Mouse (Mus musculus): ENCODE data around the gene Defa17. TPM values are rescaled to one million over a fixed set of nuclear protein-coding genes. Genes with fewer than 3 reads are reported as not detected.
"Not testable (repeated sequence)": the region's sequence is repeated elsewhere in the genome, so short reads cannot be mapped to it uniquely, and the experiment has no call there.

The Defa17 gene
- not detected in 2 replicates for total RNA-seq (2017)

- not testable (repeated sequence) for ATAC-seq (replicated peaks; ENCODE audit: low read depth, poor library complexity, severe bottlenecking)
Observed at GRCm38 (mm10) chr8:21655480-21655879, at the start of gene Defa17. Gene Defa17, plus strand, starts transcription at chr8:21655780.

DNA sequence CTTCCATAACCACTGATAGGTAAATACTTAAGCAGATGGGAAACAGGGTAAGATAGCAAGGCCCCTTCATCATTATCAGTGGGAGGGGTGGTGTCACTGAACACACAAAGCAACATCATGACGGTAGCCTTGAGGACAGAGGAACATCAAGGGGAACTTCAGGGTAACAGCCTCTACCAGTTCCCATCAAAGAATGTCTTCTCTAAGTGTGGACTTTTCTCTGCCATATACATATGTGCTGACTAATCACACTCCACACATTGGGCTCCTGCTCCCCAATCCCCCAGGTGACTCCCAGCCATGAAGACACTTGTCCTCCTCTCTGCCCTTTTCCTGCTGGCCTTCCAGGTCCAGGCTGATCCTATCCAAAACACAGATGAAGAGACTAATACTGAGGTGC lies 37.7 kb upstream of the Defa17 start, which contains the start of gene Defa26:
Gene Defa26 (plus strand): TSS at position 301 of the 400 bp plus-strand sequence.
- not testable (repeated sequence) for ATAC-seq (replicated peaks; ENCODE audit: low read depth, poor library complexity, severe bottlenecking)

DNA sequence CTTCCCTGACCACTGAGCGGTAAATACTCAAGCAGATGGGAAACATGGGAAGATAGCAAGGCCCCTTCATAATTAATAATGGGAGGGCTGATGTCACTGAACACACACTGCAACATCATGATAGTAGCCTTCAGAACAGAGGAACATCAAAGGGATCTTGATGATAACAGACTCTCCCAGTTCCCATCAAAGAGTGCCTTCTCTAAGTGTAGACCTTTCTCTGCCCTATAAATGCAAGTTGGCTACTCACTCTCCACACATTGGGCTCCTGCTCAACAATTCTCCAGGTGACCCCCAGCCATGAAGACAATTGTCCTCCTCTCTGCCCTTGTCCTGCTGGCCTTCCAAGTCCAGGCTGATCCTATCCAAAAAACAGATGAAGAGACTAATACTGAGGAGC lies 9.9 kb downstream of the Defa17 start, which contains the start of gene Defa34:
Gene Defa34 (plus strand): TSS at position 301 of the 400 bp plus-strand sequence.
- ATAC-seq (replicated peaks; ENCODE audit: low read depth, poor library complexity, severe bottlenecking): not testable (repeated sequence)

DNA sequence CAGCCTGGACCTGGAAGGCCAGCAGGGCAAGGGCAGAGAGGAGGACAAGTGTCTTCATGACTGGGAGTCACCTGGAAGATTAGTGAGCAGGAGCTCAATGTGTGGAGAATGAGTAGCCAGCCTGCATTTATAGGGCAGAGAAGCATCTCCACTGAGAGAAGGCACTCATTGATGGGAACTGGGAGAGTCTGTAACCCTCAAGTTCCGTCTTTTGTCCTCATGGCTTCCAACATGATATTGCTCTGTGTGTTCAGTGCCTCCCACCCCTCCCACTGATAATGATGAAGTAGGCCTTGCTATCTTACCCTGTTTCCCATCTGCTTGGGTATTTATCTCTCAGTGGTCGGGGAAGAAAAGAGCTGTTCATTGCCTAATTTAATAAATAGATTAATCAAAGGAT lies 48.0 kb downstream of the Defa17 start, which contains the start of gene AY761184:
Gene AY761184 (minus strand): TSS at position 101 of the 400 bp plus-strand sequence.
- ATAC-seq (replicated peaks; ENCODE audit: low read depth, poor library complexity, severe bottlenecking): not testable (repeated sequence)

Other genes starting within 250 kb of the Defa17 start
- not detected in 2 replicates for gene Defa36, start 228.4 kb upstream of the Defa17 start, total RNA-seq (2017)
- gene Gm7849, start 199.2 kb upstream of the Defa17 start, total RNA-seq (2017): not detected in 2 replicates
- not detected in 2 replicates for gene Defa20, start 146.5 kb upstream of the Defa17 start, total RNA-seq (2017)
- gene Defa32, start 126.7 kb upstream of the Defa17 start, total RNA-seq (2017): not detected in 2 replicates
- not detected in 2 replicates for gene Defa37, start 90.4 kb upstream of the Defa17 start, total RNA-seq (2017)
- not detected in 2 replicates for gene Defa28, start 72.8 kb upstream of the Defa17 start, total RNA-seq (2017)
- gene Gm7861, start 61.3 kb upstream of the Defa17 start, total RNA-seq (2017): not detected in 2 replicates
- not detected in 2 replicates for gene Defa26, start 37.6 kb upstream of the Defa17 start, total RNA-seq (2017)
- not detected in 2 replicates for gene Defa34, start 10.0 kb downstream of the Defa17 start, total RNA-seq (2017)
- not detected in 2 replicates for gene AY761184, start 47.9 kb downstream of the Defa17 start, total RNA-seq (2017)
- gene Defa24, start 78.7 kb downstream of the Defa17 start, total RNA-seq (2017): not detected in 2 replicates
- gene Defb50, start 167.8 kb downstream of the Defa17 start, total RNA-seq (2017): not detected in 2 replicates
- not detected in 2 replicates for gene Defb2, start 184.1 kb downstream of the Defa17 start, total RNA-seq (2017)
- gene Defb10, start 203.1 kb downstream of the Defa17 start, total RNA-seq (2017): not detected in 2 replicates
- not detected in 2 replicates for gene Defb9, start 229.6 kb downstream of the Defa17 start, total RNA-seq (2017)